Mouse (Mus musculus) embryonic facial prominence, embryonic 12.5 days (tissue): ENCODE measurements around the gene 2700081O15Rik. TPM values are rescaled to one million over a fixed set of nuclear protein-coding genes. Genes with fewer than 3 reads are reported as not detected.
"Not testable (repeated sequence)": the region's sequence is repeated elsewhere in the genome, so short reads cannot be mapped to it uniquely, and the experiment has no call there.

Source experiments
- ATAC-seq: fragments of 200-750 bp; cut with Nextera tagmentation; 2 replicates; pipeline ENCODE4 v1.8.0; 2017; ENCODE audit not compliant: insufficient number of reproducible peaks, insufficient read depth, low FRiP score, low TSS enrichment
- H3K27ac ChIP-seq: fragments of 300-500 bp; sonication (generic); 2 replicates; pipeline ENCODE4 v1.5.1; 2016; ENCODE audit warnings: mild to moderate bottlenecking
- H3K27me3 ChIP-seq: fragments of 300-500 bp; sonication (generic); 2 replicates; pipeline ENCODE4 v1.6.1; 2016; ENCODE audit warnings: mild to moderate bottlenecking, moderate library complexity
- H3K36me3 ChIP-seq: fragments of 300-500 bp; sonication (generic); 2 replicates; pipeline ENCODE4 v1.6.1; 2016; ENCODE audit warnings: mild to moderate bottlenecking
- H3K4me1 ChIP-seq: fragments of 300-500 bp; sonication (generic); 2 replicates; pipeline ENCODE4 v1.6.1; 2016
- H3K4me2 ChIP-seq: fragments of 300-500 bp; sonication (generic); replicated peaks from 2 replicates; pipeline ENCODE4 v1.6.1; 2016; ENCODE audit warnings: mild to moderate bottlenecking, moderate library complexity
- H3K4me3 ChIP-seq: fragments of 300-500 bp; sonication (generic); 2 replicates; pipeline ENCODE4 v1.5.1; 2016; ENCODE audit warnings: mild to moderate bottlenecking
- H3K9ac ChIP-seq: fragments of 300-500 bp; sonication (generic); 2 replicates; pipeline ENCODE4 v1.6.1; 2016; ENCODE audit warnings: mild to moderate bottlenecking, moderate library complexity
- H3K9me3 ChIP-seq: fragments of 300-500 bp; sonication (generic); 2 replicates; pipeline ENCODE4 v1.6.1; 2016; ENCODE audit warnings: mild to moderate bottlenecking, moderate library complexity
- WGBS: fragments of 180-500 bp; shearing (Covaris S2); methylation state at CpG from one replicate; pipeline ENCODE4 v1.1.7; 2016; 5-methylcytosine and 5-hydroxymethylcytosine counted together
- polyA plus RNA-seq: library from polyadenylated mRNA; unstranded; fragments of >200 nt; fragmentation: Nextera tagmentation; extraction: Ambion mirVana; gene quantifications from 2 replicates; pipeline ENCODE4 v1.2.1, GENCODE M21; 2016

The 2700081O15Rik gene
- polyA plus RNA-seq, 1 experiment from 2014 or later: 12.5 TPM

DNA sequence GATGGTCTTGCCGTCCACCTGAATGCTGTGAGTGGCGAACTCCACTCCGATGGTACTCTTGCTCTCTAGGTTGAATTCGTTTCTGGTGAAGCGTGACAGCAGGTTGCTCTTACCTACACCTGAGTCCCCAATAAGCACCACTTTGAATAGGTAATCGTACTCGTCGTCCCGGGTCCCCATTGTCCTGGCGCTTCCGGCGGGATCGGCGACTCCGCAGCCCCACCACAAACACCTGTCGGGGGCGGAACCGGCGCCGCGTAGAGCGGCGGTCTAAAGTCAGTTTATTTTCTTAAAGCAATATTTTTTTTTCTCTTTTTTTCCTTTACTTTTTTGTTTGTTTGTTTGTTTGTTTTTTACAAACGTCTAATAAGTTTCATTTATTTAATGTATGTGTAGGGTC, 18.5 kb upstream of the 2700081O15Rik start:
- not testable (repeated sequence) for H3K27ac ChIP-seq, ATAC-seq, H3K36me3 ChIP-seq, H3K4me3 ChIP-seq, H3K9me3 ChIP-seq, H3K4me2 ChIP-seq, H3K4me1 ChIP-seq, H3K27me3 ChIP-seq, H3K9ac ChIP-seq
- WGBS: 32% methylated on average over 24 of the region's 24 CpGs

DNA sequence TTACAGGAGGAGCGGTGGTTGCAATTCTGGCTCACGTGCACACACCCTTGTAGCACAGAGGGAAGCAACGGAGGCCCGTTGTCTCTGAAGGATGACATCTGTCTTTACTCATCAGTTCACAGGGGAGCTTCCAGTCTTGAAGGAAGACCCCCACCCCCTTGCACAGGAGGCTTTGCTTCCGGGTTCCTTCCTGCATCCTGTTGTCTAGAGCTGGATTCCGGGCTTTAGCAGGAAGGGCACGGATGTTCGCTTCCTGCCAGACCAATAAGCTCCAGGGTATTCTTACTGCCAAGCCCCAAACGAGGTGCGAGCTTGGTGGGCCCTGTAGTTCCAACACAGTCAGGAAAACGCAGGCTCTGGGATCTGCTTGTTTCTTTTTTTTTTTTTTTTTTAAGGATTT, 16.8 kb upstream of the 2700081O15Rik start:
- no peaks in the 10 kb centered on the region for H3K4me1 ChIP-seq
- WGBS: 60% methylated on average over 11 of the region's 11 CpGs

DNA sequence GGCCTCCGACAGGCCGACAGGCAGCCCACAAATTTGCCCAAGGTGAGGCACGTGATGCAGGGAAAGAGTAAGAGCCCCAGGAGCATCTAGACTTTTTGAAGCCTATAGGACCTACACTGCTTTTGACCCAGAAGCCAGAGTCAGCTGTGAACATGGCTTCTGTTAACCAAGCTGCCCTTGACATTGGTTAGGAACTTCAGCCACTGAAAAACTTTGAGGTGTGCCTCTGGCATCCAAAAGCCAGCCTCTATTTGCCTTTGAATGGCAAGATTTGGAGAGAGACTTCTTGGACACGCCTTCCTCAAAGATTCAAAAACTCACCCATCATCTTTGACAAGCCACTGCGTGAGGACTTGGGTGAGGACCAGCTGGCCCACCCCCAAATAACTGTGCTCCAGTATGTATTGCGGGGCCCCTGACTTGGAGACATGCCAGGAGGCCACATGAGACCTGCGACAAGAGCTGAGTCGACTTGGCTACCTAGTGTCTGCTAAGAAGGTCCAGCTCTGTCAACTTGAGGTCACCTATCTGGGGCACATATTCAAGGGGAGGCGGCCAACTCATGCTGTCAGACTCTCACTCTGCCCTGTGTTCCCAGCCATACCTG, 12.7 kb upstream of the 2700081O15Rik start:
- Histone ChIP-seq H3K36me3 (no peaks in the 10 kb centered on the region), H3K4me1 (no peaks in the 10 kb centered on the region), H3K4me3 (no peak overlapping the region), H3K4me2 (no peak overlapping the region), H3K9ac (no peak overlapping the region), H3K27me3 (peaks cover 2% of the 10 kb centered on the region), H3K27ac (no peak overlapping the region), H3K9me3 (no peaks in the 10 kb centered on the region)
- 82% methylated on average over 9 of the region's 9 CpGs for WGBS
- ATAC-seq: no peak

More for the DNA sequence above, 16.8 kb upstream of the 2700081O15Rik start:
- ATAC-seq: no peak
- Histone ChIP-seq H3K27me3 (peaks cover 8% of the 10 kb centered on the region), H3K27ac (no peak overlapping the region), H3K9ac (no peak overlapping the region), H3K36me3 (no peaks in the 10 kb centered on the region), H3K4me2 (no peak overlapping the region), H3K4me3 (no peak overlapping the region), H3K9me3 (no peaks in the 10 kb centered on the region)

DNA sequence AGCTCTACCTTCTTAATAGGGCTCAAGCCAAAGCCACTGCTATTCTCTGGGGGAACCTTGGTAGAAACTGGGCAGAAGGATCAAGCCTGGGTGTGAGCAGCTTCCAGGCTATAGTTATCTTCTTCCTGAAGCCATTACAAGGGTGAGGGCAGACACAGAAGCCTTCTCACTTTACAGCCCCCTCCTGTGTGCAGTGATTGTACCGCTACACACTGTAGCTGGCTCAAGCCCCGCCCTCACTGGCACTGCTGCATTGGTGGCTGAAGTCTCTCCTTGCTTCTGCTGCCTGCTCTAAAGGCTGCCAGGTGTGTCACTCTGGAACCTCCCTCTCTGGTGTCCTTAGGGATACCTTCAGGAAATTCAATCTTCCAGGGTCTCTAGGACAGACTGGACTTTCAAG, 5.1 kb upstream of the 2700081O15Rik start:
- Histone ChIP-seq H3K27ac (no peak overlapping the region), H3K9me3 (no peaks in the 10 kb centered on the region), H3K4me1 (peaks cover 12% of the 10 kb centered on the region), H3K4me3 (no peak overlapping the region), H3K4me2 (no peak overlapping the region), H3K36me3 (no peaks in the 10 kb centered on the region), H3K9ac (no peak overlapping the region), H3K27me3 (no peaks in the 10 kb centered on the region)
- ATAC-seq: no peak
- WGBS: 47% methylated on average over 2 of the region's 2 CpGs

DNA sequence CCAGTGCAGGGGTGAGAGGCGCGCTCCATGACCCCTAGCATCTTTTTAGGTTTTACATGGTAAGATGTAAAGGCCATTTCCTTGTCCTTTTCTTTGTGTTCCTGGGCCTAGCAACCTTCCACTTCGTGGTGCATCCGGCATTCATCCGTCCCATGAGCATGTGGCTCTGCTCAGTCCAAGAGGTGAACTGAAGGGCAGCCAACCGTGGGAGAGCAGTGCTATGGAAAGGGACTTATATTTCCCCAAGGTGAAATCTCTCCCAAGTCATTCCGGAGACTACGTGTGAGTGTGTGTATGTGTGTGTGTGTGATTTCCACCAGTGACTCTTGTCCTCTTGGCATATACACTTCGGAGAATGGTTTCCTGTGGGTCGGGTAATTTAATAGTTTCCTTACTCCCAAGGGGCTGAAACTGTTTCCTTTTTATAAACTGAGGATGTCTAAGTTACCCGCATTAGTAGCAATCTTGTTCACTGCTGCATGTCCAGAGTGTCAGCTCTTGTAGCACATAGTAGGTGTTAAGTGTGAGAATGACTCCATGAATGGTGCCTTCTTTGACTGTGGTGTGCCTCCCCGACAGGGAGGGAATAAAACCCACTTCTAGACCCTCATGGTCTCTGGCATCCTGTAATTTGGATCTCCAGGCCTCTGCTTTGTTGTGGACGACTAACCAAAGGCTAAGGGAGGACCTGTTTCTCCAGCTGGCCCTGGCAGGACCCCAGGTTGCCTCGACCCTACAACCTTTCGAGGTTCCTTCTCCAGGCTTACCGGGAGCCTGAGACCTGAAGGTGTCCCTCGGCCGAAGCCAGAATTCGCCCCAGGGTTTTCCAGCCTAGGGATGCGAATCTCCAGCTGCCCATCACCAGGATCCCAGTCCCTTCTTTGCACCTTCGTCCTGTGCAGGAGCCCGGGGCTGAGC, 1.2 kb upstream of the 2700081O15Rik start:
- Histone ChIP-seq H3K9ac (peak overlapping the region; percentile 98), H3K4me3 (peak overlapping the region; percentile 81), H3K4me1 (peaks cover 37% of the 10 kb centered on the region), H3K36me3 (peaks cover 14% of the 10 kb centered on the region), H3K4me2 (peak overlapping the region; percentile 84), H3K9me3 (no peaks in the 10 kb centered on the region), H3K27me3 (no peaks in the 10 kb centered on the region), H3K27ac (peak overlapping the region; percentile 96)
- ATAC-seq: no peak
- 24% methylated on average over 22 of the region's 22 CpGs for WGBS

DNA sequence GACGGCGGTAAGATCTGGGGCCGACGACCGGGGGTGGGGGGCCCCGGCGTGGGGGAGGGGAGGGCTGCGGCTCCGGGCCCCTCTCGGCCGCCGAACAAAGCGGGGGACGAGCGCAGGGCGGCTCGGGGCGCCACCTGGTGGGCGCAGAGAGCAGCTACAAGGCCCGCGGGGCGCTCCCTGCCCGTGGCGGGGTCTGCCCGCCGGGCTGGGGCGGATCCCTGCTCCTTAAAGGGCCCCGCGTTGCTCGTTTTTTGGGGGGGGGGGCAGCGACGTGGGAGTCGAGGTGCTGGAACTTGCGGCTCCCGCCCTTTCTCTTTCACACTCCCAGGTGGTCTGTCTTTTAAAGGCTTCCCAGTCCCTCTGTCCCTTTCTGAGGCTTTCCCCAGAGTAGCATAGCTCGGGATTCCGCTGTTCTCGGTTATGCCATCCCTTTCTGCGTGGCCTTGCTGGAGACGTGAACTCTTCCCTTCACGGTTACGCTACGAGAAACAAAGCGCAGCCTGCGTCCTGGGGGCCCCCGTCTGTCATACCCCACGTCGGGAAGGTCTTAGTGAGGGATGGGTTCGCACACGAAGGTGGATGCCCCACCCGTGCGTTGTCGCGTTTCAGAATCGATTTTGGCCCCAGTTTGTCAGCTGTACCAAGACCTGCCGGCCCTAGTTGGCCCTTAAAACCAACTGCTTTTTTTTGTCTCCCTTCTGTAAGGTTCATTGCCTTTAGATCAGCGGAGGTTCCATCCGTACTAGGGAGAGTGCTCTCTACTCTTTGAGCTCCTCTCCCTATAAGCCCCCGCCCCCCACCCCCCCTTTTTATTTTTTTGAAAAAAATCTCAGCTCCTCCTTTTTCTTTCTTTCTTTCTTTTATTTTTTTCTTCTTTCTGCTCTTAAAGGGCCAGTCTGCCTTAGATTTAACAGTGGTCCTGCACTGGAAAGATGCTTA, 755 bp downstream of the 2700081O15Rik start:
- peak overlapping the region; percentile 64 for H3K4me2 ChIP-seq
- H3K9me3 ChIP-seq: no peaks in the 10 kb centered on the region
- H3K36me3 ChIP-seq: peaks cover 34% of the 10 kb centered on the region
- peak overlapping the region; percentile 81 for H3K4me3 ChIP-seq
- peaks cover 57% of the 10 kb centered on the region for H3K4me1 ChIP-seq
- peak; percentile 36; the same call in 1 of the 2 replicates for ATAC-seq
- peak overlapping the region; percentile 98 for H3K9ac ChIP-seq
- no peaks in the 10 kb centered on the region for H3K27me3 ChIP-seq
- peak overlapping the region; percentile 96 for H3K27ac ChIP-seq
- under 1% methylated on average over 59 of the region's 59 CpGs for WGBS

DNA sequence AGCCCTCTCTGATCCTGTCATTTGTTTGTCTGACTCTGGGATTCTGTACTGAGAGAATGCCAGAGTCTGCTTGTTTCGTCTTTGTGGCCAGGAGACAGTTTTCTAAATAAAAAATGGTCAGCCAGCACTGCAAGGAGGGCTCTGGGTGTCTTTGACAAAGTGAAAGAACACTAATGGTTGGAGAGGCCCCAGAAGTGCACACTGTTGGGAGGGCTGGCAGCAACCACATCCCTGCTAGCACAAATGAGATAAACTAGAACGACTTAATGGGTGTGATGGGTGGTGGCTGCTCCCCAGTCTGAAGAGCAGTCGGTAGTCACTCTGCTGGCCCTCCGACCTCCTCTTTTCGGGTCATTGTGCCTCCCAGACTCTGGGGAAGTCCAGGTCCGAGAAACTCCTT, 1.7 kb downstream of the 2700081O15Rik start:
- H3K36me3 ChIP-seq: peaks cover 44% of the 10 kb centered on the region
- peak overlapping the region; percentile 64 for H3K4me2 ChIP-seq
- WGBS: 41% methylated on average over 6 of the region's 6 CpGs
- H3K9ac ChIP-seq: peak overlapping the region; percentile 98
- H3K4me1 ChIP-seq: peaks cover 67% of the 10 kb centered on the region
- peak overlapping the region; percentile 31; the same call in 1 of the 2 replicates for H3K27ac ChIP-seq
- ATAC-seq: no peak
- H3K4me3 ChIP-seq: peak overlapping the region; percentile 81
- no peaks in the 10 kb centered on the region for H3K27me3 ChIP-seq
- no peaks in the 10 kb centered on the region for H3K9me3 ChIP-seq

DNA sequence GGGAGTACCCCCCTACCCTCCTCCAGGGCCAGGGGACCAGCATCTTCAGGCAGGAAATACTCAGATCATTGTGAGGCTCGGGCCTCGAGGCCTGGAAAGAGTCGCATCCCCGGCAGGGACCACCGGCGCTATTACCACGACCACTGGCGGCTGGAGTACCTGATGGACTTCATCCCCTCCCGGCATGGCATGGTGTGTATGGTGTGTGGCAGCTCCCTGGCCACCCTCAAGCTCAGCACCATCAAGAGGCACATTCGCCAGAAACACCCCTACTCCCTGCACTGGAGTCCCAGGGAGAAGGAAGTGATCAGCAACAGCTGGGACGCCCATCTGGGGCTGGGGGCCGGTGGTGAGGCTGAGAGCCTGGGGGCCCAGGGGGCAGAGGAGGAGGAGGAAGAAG, 2.7 kb downstream of the 2700081O15Rik start:
- Histone ChIP-seq H3K4me1 (peaks cover 73% of the 10 kb centered on the region), H3K9me3 (no peaks in the 10 kb centered on the region), H3K27ac (no peak overlapping the region), H3K27me3 (no peaks in the 10 kb centered on the region), H3K36me3 (peaks cover 53% of the 10 kb centered on the region), H3K4me3 (peak overlapping the region; percentile 81), H3K4me2 (peak overlapping the region; percentile 64), H3K9ac (peak overlapping the region; percentile 98)
- ATAC-seq: no peak
- 56% methylated on average over 12 of the region's 12 CpGs for WGBS

DNA sequence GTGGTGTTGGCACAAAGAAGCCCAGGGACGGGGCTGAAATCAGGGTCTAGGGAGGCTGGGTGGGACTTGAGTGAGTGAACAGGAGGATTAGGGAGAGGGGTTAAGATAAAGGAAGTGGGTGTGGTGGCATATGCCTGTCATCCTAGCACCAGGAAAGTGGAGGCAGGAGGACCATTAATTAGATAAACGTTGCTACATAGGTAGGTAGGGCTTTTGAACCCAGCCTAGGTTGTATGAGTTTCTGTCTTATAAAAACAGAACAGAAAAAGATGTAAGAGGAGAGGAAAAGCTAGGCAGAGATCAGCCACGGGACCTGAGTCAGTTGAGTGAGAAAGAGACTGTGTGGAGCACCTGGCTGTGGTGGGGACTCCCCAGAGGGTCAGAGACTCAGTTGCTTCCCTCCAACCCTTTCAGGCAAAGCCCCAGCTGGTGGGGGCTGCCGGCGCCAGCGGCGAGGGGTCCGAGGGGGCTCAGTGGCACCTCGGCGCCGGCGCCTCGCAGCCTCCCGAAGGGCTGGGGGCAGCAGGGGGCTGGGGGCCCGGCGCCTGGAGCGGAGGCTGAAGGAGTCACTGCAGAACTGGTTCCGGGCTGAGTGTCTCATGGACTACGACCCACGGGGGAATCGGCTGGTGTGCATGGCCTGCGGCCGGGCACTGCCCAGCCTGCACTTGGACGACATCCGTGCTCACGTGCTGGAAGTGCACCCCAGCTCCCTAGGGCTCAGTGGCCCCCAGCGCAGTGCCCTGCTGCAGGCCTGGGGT, 3.6 kb downstream of the 2700081O15Rik start:
- Histone ChIP-seq H3K27ac (peak overlapping the region; percentile 67; the same call in 1 of the 2 replicates), H3K36me3 (peaks cover 60% of the 10 kb centered on the region), H3K4me1 (peaks cover 68% of the 10 kb centered on the region), H3K9ac (peak overlapping the region; percentile 44; the same call in 1 of the 2 replicates), H3K4me2 (peak overlapping the region; percentile 64), H3K9me3 (no peaks in the 10 kb centered on the region), H3K27me3 (no peaks in the 10 kb centered on the region), H3K4me3 (no peak overlapping the region; the same call in 1 of the 2 replicates)
- ATAC-seq: no peak
- WGBS: 47% methylated on average over 27 of the region's 27 CpGs

DNA sequence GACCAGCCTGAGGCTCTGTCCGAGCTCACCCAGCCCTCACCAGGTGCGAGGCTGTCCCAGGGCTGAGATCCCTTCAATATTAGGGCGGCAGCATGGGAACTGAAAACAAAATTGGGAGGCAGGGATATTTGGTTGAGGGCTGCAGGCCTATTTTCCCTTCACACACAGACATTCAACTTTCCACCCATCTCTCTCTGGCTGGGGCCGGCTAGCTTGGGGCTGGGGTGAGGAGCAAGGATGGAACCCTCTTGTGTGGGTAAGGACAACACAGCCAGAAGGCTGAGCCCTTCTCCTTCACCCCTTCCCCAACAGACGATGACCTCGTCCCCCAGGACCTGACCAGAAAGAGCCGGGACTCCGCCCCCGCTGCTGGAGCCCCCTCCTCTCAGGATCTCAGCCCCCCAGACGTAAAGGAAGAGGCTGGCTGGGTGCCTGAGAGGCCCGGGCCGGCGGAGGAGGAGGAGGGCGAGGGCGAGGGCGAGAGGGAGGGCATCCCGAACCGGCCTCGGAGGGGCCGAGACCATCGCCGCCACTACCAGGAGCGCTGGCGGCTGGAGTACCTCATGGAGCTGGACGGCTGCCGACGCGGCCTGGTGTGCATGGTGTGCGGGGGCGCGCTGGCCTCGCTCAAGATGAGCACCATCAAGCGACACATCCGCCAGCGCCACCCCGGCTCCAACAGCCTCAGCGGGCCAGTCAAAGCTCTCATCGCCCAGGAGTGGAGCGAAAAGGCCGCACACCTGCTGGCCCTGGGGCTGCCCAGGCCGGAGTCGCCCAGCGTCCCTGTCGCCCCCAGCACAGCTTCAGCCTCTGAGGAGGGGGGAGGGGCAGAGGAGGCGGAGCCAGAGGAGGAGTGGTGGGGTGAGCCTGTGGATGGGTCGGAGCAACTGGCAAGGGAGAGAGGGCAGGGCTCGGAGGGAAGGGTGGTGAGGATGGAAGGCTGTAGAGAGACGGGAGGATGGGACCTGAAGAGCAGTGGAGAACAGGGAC, 4.5 kb downstream of the 2700081O15Rik start:
- peaks cover 65% of the 10 kb centered on the region for H3K4me1 ChIP-seq
- 11% methylated on average over 46 of the region's 48 CpGs for WGBS
- ATAC-seq: peak; percentile 11; the same call in 1 of the 2 replicates
- peak overlapping the region; percentile 54 for H3K9ac ChIP-seq
- peak overlapping the region; percentile 64 for H3K4me2 ChIP-seq
- no peaks in the 10 kb centered on the region for H3K9me3 ChIP-seq
- peak overlapping the region; percentile 67 for H3K27ac ChIP-seq
- H3K4me3 ChIP-seq: peak overlapping the region; percentile 14
- no peaks in the 10 kb centered on the region for H3K27me3 ChIP-seq
- H3K36me3 ChIP-seq: peaks cover 64% of the 10 kb centered on the region
